Mouse (Mus musculus) embryonic fibroblast, embryonic 13.5 days (primary cell): ENCODE measurements around the gene Dck.

ENCODE experiments used
- CTCF ChIP-seq: IDR thresholded peaks from 2 replicates; pipeline ENCODE4 v1.5.1; 2011; ENCODE audit warnings: mild to moderate bottlenecking, control low read depth, low read length, moderate library complexity, borderline replicate concordance; ENCODE audit not compliant: insufficient read depth
- POLR2A ChIP-seq: IDR thresholded peaks from 2 replicates; pipeline ENCODE4 v1.6.1; 2011; ENCODE audit warnings: low read depth, mild to moderate bottlenecking, control low read depth, low read length, moderate library complexity

GRCm38 (mm10) chr5:88721003-88721475 is 43.8 kb upstream of the Dck start:
- TF ChIP-seq POLR2A (no peak), CTCF (no peak)
